Mouse (Mus musculus) urinary bladder, postnatal 36 days (tissue): ENCODE results near the gene Fbn1.
"Not testable (repeated sequence)": the region's sequence is repeated elsewhere in the genome, so short reads cannot be mapped to it uniquely, and the experiment has no call there.

Source experiments
- DNase-seq, 2 experiments: peaks; one replicate each; pipeline ENCODE4 v3.0.0; 2022; ENCODE audit warnings: low spot score in 2 of 2, mixed read lengths in 1 of 2

The Fbn1 gene

DNA sequence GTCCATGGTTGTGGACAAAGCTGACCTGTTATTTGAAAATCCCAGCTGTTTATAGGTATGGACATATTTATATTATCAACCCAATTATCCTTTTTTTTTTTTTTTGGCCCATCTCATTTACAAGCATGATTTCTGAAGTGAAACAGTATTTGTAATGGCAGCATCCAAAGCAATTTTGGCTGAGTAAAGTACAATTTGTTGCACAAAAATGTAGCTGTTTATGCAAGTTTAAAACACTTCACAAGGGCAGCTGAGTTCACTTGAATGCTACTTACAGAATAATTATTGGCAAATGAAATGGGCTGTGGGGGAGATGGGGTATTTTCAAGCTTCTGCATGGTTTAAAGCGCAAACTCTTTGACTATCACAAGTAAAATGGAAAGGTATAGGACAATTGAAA, 209.0 kb downstream of the Fbn1 start:
- DNase-seq, result no peak

DNA sequence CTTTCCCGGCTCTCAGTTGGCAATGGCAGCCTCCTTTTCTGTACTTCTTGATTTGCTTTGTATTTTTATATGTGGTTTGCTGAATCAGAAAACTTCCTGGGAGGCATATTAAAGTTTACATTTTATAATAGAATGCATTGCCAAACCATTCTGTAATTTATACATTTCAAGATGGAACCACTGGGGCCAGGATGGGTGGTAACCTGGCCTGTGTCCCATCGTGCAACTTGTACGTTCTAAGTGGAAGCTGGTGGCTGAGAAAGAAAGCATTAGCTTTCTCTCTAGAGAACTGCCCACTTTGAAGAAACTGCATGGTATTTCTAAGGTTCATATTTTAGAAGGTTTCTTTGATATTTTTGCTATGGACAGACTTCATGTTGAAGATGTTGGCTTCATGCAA, 212.3 kb downstream of the Fbn1 start:
- DNase-seq, result no peak

DNA sequence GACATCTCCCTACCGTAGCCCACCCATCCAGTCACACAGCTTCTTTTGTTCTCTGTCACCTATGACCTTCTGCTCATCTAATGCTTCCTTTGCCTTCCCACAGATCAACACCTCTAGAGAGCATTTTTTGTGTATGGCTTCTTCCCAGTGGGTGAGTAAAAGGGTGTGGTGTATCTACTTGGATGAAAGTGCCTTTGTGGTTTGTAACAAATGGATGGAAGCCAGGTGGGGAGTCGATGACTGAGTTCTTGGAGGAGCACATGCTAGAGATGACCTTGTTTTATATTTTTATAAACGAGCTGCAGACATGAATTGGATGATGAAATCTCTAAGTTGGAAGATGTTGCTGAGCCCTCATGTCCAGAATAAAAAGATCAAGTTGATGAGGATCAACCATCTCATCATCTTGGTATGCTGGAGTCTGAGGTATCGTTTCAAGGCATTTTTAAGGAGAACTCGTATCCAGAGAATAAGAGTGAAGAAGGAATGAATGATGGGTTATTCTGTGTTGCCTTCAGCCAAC, 213.8 kb downstream of the Fbn1 start:
- DNase-seq, result peak in 1 of 2 experiments; percentile 27

DNA sequence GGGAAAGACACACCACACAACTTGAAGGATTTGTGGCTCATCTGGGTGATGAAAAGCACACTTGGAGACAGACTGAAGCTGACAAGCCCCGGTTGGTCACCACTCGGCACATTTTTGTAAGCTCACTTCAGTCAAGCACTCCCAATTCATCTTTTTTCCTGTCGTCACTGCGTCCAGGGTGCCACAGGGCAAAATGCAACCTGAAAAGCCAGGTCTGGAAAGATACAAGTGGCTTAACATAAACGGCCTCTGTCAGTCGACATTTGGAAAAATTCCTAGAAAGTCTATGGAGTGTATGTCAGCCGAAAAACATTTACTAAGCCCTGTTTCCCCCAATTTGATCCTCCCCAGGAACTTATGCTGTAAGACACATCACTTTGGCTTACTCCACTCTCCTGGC, 215.2 kb downstream of the Fbn1 start:
- no peak for DNase-seq

DNA sequence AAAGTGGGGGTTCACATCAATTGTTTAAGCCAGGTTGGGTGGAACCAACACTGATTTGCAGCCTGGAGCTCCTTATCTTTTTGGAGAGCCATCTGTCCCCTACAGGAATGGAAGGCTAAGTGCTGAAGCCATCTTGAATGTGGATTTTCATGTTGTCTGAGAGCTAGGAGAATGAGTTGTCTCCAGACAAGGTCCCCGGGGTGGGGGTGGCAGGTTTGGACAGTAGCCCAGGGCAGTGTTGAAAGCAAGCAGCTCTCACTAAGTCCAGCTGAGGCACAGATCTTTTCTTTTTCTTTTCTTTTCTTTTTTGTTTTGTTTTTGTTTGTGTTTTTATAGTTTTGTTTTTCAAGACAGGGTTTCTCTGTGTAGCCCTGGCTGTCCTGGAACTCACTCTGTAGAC, 216.7 kb downstream of the Fbn1 start:
- no peak for DNase-seq

DNA sequence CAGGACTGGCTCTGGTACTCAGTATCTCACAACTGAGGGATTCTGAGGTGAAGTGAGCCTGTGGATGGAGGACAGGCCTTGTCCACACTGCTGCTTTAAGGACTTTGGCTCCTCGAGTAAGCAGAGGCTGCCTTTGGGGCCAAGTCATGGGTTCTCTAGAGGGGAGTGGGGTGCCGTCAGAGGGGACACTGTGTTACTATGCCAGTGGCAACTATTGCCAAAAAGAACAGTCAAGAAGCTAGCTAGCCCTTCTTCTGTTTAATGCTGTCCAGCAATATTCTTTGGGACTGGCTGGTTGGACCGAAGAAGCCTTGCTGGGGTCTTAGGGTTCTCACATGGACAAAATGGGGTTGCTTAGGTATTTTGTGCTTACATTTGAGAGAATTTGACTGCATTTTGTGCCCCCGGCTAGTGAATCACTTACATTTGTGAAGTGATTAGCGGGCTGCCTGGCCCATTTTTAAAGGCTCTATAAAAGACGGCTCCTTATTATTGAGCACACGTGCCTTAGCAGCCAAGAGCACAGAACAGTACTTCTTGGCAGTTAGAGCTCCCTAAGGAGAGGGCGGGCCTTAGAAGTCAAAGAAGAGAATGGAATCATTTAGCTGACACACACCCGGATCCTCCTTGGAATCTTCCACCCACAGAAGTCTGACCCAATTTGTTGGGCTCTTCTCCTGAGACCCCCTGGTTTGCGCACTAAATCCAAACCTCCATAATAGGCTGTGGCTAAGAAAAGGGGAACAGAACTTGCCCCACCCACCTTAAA, 217.4 kb downstream of the Fbn1 start:
- peak in 1 of 2 experiments; percentile 46 for DNase-seq

DNA sequence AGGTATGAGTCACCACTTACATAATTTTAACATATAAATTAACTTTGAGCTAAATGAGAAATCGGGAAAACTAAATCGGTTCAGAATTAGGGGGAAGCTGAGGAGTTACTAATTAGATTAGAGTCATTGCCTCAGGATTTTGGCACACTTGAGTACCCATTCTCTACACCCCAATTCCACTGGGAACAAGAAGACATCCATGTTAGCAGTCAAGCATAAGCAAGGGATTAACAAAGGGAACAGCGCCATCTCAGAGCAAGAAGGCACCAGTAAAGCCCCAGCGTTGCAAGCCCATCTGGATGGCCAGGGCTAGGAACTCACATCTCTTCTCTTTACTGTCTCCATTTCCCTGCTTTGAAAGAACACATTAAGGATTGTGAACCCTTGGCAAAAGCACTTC, 222.0 kb downstream of the Fbn1 start:
- DNase-seq, result no peak

DNA sequence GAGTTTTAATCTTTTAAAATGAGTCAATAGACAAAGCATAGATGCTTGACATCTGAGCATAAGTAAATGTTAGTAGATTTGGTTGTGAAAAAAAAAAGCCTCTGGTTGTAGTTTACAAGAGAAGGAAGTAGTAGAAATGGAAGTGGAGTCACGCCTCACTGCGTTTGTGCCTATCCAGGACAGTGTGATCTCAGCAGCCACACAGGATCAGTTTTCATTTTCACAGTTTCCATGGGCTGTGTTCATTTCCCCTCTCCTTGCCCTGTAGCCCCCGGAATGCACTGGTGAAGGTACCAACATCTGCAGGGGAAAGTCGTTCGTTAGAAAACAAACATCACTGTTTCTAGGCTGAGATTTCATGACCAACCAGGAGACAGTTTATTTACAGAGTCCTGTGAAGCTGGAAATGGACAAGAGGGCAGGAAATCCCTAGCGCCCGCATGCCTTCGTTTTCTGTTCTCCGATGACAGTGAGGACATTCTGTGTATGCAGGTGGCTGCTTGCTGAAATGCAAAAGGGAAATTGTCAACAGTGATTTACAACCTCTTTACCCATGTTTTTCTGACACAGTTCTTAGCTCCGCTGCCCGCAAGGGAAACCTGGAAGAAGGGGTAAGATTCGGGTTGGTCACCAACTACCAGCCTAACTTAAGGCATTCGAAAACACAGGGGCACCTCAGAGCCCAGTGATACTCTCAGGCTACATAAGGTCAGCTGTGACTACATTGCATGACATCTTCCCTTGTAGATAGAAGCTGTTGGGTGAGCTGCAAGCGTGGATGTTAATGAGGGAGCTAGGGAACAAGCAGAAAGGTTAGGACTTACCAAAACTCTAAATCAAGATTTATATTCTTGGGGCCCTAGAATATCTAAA, 225.2 kb downstream of the Fbn1 start:
- DNase-seq, result no peak

DNA sequence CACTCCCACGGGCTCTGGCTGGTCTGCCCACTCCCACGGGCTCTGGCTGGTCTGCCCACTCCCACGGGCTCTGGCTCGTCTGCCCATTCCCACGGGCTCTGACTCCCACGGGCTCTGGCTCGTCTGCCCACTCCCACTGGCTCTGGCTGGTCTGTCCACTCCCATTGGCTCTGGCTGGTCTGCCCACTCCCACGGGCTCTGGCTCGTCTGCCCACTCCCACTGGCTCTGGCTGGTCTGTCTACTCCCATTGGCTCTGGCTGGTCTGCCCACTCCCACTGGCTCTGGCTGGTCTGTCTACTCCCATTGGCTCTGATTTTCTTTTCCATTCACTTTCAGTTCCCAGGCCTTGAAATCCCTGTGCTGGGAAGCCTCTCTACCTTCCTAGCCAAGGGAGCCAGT, 227.8 kb downstream of the Fbn1 start:
- not testable (repeated sequence) for DNase-seq

DNA sequence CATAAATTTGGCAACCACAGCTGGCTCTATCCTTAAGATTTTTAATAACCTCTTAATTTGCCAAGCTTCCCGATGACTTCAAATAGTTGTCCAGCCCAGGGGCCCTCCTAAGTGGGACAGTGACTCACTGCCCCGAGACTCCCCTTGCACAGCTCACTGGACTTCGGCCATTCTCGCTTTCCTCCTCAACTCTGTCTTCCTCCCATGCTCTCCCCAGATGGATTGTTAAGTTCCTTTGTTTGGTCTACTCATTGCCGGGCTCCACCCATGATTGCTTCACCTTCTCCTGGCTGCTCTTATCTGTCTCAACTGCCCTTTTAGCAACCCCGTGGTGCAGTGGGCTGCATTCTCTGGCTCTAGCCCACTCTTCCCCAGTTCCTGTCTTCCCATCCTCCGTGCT, 229.3 kb downstream of the Fbn1 start:
- DNase-seq, result peak in 1 of 2 experiments; percentile 61

DNA sequence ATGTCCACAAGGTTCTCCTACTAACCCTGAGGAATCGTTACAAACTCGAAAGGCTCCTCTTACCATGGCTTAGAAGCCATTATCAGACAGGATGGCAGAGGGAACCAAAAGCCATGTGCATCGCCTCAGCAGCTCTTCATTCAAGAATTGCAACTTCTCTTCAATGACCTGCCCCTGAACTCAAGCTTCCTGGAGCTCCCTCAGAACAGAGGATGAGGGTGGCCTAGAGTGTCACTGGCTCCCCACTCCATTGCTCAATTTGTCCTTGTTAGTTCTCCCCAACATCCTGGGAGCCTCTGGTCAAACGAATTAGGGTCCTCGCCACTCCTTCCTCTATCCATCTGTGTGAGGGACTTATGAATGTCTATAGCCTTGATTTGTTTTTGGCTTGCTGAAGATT, 231.1 kb downstream of the Fbn1 start:
- no peak for DNase-seq

DNA sequence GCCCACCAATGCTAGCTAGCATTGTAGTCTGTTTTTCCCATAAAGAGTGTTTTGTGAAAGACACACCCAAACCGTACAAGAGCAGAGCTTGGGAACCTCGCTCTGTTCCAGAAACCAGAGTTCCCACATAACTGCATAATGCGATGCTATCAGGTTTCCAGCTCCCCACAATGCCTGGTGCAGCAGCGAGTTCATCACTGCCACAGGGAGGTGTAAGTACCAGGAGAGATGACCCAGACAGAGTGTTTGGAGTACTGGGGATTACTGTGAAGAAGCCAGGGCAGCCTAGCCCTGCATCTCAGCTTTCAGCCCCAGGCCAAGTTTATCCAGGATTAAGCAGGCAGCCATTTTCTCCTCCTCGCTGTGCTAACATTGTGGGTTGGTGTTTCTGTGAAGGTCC, 232.2 kb downstream of the Fbn1 start:
- peak in 1 of 2 experiments; percentile 11 for DNase-seq

DNA sequence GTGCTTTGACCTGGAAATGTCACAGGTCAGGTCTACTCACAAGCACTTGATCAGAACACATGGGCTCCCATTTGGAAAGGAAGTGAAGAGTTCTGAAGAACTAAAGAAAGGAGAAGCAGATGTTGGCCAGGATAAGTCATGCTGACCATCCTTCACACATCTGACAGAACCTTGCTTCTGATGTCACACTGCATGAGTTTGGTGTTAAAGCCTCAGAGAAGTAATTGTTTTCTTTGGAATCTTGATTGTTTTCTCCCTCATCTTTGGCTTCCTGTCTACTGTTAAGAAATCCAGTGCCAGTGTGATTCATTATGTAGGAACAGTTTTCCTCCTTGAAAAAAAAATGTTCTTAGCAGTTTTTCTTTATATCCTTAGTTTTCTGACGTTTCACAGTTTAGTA, 238.9 kb downstream of the Fbn1 start:
- no peak for DNase-seq

DNA sequence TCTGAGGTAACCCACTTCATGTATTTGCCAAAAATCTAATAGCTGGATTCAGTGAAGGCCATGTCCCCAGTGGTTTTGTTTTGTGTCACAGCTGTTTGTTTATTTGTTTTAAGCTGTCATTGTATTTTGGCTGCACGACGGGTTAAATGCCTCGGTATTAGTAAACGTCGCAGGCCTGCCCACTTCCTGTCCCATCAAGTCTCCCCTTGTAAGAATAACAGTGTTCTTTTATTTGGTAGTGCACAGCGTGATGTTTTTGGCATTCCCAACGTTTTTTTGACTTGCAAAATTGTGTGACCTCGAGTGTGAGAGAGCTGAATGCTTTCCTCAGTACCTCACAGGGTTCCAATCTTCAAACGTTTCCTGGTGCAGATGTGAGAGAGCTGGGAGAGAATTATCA, 244.0 kb downstream of the Fbn1 start:
- no peak for DNase-seq

DNA sequence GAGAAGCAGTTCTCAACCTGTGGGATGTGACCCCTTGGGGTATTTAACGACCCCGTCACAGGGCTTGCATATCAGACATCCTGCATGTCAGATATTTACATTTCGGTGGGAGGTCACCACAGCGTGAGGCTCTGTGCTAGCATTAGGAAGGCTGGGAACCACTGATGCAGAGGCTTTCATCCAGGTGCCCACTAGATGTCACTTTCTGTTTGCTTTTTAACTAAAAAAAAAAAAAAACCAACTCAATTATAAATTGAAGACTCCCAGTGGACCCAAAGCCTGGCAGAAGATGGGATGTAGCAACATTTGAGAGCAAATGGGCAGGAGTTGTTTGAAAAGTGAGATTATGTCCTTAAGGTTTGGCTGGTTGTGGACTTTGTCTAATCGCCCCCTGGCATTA, 244.7 kb downstream of the Fbn1 start:
- DNase-seq, result peak in 1 of 2 experiments; percentile 22

DNA sequence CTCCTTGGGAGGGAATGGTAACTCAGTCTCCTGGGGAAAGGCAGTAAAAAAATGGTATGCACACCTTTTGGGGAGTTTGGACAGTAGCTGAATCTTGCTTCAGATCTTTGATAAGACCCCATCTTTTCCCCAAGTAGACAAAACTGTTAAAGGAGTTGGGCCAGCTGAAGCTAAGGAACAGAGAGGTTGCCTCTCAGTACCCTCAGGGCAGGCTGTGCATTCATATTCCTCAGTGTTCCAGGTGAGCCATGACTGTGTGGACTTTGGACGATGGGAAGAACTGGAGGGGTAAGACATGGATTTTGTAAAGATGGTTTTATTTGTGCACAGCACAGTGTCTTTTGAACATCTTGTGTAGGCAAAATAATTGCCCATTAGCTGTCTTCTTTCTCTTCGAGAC, 247.5 kb downstream of the Fbn1 start:
- DNase-seq, result no peak

DNA sequence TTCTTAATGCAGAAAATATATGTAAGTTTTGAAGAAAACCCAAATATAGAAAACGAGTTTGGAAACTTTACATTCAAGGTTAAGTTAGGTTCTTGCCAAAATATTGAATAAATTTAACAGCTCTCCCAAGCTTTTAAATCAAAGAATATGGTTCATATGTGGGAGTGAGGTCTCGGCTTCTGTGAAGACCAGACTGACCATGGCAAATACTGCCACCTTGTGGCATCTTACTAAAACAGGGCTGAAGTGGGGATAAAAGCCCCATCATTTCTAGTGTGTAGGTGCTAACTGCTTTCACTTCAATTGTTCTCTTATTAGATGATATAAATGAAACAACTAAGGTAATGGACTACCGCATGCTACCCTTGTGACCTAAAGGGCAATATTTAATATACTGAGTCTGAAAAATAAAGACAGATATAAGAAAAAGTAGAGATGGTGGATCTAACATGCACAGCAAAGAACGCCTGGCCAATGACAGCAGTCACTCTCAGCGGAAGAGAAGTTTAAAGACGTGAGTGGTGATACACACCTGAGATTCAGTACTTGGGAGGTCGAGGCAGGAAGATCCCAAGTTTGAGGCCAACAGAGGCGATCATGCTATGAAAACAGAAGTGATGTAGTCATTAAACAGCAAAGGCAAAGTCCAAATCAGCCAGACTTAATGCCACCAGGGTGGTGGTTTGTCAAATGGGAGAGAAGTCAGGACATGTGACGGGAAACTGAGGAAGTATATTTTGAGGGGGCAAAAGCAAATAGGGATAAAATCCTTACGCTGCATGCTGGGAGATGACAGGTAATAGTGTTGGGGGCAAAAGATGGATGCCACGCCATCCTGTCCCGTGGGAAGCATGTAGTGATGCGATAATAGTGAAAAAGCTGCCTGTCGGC, 248.3 kb downstream of the Fbn1 start:
- DNase-seq, result no peak

DNA sequence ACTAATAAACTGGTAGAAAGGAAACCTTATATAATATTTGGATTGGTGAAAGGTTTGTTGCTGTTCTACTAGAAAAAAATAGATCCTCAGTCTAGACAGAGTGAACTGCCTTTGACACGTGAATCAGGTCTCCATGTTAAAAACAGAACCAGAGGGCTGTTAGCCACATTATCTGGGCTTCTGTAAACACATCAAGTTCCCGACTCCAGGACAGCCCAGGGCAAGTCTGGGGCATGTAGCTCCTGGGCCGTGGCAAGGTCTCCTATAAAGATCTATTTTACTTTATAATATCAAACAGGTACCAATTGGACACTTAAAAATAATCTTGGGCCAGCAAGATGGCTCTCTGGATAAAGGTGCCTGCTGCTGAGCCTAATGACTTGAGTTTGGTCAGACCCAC, 251.9 kb downstream of the Fbn1 start:
- DNase-seq, result no peak

DNA sequence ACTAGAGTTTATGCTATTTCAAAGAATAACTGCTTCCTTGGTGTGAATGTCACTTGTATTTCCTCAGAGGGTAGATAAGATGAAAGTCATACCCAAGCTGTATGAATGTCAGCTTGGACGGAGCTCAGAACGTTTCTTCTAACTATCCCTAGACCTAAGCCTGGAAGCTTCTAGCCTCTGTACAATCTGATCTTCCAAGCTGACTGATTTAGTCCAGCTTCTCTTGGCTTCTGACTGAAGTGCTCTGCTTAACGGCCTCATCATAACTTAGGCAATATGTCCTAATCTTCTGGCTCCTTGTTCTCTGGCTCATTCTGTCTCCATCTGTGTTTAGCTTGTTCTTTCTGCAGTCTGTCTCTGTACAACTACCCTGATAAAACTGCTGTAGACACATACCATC, 253.2 kb downstream of the Fbn1 start:
- DNase-seq, result no peak

DNA sequence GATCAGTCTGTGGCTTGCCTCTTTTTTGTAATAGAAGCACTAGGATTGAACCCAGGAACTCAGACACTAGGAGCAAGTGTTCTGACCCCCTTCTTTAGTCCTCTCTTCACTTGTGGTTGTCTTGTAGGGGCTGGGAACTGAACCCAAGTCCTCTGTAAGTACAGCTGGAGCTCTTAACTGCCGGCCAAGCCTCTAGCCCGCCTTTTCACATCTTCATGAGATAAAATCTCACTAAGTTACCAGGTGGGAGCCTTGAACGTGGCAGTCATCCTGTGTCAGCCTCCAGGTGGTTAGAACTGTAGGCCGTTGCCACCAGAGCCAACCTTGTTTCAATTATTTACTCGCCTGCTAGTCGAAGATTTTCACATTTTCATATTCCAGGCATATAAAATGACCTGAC, 254.1 kb downstream of the Fbn1 start:
- no peak for DNase-seq

DNA sequence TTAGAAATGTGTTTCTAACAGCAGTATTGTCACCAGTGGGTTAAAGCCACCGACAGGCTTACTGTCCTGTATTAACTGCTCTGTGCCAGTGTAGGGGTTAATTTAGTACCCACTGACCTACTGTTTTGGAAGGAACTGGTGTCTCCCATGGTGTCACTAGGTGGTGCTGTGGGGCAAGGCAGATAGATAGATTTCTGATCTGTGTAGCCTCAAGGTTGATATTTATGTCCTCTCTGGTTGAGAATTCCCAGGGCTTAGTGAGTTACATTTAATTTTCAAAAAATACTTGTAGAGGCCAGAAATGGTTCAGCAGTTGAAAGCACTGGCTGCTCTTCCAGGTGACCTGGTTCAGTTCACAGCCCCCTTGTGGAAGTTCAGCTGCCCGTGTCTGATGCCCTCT, 255.5 kb downstream of the Fbn1 start:
- no peak for DNase-seq

DNA sequence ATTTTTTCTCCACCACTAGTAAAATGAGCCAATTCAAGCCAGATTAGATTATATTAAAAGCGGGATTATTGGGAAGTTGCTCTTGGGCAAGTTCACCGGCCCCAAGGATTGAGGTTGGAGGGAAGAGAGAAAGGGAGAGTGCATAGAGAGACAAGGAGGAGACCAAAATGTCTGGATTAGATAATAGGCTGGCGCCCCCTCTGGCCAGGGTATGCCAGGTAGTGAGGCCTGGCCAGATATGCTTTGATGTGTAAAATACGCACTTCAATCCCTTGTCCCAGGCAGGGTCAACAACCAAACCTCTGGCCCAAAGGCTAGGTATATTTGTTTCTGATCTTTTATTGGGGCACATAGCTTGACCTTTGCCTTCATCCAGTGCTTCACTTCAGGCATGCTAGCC, 256.0 kb downstream of the Fbn1 start:
- DNase-seq, result no peak
